Mouse (Mus musculus): ENCODE measurements around the gene Mtus2.
"Not testable (repeated sequence)": the region's sequence is repeated elsewhere in the genome, so short reads cannot be mapped to it uniquely, and the experiment has no call there.

The Mtus2 gene

DNA sequence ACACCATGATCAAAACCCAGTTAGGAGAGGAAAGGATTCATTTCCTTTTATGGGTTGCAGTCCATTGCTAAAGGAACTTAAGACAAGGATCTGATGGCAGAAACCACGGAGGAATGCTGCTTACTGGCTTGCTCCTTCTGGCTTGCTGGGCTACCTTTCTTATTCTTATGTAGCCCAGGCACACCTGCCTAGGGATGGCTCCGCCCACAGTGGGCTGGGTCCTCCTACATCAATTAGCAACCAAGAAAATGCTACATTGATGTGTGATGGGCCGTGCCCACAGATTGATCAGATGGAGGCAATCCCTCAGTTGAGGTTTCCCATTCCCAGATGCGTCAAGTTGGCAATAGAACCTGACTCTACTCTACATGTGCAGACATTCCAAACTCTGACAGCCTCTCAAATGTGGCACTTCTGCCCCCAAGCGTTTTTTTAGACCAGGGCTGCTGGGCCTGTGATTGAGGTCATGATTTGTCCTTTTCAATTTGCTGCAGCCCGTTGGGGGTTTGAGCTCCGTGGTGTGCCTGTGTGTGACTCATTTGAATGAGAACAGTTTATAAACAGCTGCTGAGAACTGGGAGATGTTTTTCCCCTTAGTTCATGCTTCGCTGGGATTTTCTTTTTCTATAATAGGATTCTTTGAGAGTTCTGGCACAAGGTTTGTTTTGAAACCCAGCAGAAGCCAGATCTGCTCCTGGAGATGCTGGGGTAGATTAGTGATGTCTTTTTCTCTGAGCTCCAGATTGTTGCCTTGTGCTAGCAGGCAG is 173.8 kb downstream of the Mtus2 start:
- no peak for DNase-seq

DNA sequence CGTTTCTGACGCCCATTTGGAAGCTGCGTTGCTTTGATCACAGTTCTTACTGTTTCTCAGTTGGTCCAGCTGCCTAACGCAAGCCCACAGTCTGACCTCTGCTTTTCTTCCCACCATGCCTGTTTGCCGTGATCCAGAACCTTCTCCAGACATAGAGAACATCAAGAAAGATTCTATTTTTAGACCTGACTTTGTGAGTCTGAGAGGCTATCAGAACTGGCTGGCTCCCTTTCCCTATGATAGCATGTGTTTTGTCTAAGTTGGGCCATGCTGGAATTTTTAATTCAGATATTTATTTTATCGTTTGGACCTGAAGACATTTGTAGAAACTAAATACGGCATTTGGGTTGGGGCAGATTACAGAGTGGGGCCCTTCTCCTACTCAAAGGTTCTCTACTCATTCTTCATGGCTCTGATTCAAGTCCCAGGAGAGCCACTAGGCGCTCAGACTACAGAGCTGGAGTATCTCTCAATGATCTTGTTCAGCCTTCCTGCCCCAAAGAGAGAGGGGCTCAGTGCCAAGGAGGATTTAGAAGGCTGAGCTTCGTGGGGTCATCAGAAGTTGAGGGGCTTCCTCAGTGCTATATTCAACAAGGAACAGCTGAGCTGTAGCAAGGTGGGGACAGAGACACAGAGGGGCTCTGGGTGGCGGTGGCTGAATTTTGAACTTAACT is 174.5 kb downstream of the Mtus2 start:
- no peak for DNase-seq

DNA sequence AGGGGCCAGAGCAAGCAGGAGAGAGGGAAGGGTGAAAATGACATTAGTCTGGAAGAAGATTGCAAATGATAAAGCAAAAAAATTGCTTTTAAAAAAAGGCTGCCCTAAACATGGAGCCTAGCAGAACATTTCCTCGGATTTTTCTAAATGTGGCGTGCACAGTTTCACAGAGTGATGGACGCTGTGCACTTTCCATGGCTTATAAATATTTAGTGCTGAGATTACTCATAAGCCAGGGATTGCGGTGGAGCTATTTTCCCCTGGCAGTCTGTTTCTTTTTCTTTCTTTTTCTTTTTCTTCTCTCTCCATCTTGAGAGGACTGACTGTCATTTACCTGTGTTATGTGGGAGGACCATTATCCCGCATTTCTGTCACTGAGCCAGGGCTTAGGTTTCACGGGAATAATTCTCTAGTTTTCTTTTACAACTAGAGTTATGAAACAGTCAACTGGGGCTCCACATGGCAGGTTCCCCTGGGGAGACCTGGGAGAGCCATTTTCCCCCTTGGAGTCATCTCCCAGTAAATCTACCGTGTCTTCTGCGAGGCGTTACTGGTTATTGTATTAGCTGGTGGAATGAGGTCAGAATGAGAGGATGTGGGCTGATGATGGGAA is 176.4 kb downstream of the Mtus2 start:
- DNase-seq, result peak; percentile 51

DNA sequence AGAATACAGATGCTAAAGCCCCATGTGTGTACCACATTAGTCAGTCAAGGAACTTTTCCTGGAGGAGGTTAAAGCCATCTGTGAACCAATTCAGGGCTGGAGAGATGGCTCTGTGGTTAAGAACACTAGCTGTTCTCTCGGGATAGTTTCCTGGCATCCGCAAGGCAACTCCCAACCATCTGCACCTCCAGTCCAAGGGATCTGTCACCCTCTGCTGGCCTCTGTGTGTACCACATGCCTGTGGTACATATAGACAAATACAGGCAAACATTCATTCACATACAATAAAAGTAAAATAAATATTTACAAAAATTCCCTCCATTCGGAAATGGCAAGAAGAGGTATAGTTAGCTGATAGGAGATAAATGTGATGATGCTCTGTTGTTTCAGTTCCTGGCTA is 184.5 kb downstream of the Mtus2 start:
- DNase-seq, result no peak

DNA sequence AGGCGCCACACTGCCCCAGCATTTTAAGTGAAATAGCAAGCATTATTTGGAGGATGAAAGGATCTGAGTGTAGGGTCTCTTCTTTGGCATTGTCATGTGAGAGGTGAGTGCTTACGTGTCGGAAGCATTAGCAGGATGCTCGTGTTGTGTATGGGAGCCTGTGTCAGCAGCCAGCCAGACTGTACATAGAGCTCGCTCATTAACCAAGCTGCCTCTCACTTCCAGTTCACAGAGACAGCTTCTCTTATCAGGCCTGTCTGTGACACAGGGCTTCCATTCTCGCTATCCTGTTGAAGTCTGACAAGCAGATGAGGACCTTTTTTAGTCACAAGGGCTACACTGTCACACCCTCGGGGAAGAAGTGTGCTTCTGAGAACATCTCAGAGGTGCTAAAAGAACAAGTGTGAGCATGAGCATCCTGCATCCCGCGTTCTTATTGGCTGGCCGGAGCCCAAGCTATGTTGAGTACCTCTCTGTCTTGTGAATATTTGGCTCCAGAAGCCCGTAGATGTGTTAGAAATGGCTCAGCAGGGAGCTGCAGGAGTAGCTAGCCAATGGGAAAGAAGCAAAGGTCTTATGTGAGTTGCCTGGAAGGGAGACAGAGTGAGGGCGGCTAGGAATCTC is 189.2 kb downstream of the Mtus2 start:
- peak; percentile 62 for DNase-seq

DNA sequence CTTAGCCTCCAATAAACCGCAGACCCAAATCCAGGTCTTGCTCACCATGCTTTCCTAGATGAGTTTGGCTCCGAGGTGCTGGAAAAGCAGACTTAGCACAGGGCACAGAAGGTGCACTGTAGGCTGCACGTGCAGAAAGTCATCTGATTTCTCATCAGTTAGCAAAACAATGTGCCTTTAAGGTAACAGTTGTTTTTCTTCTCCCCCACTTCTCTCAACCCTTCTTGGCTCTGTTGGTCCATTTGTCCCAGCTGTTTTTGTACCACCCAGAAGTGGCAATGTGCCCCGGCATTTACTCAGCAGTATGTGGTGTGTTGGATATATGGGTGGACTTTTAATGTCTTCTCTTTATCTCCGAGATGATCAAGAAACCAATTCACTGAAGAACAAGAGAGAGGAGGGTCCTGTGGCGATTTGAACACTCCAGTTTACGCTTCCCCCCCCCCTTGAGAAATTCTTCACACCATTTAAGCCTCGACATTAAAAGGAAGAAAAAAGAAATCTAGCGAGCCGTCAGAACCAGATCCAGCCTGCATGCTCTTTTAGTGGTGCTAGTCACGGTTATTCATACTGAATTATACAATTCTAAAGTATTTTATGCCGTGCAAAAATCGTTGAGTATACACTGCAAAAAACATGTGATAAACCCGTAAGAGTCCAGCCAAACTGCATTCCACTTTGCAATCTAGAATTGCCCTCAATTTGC is 194.9 kb downstream of the Mtus2 start:
- DNase-seq, result no peak

DNA sequence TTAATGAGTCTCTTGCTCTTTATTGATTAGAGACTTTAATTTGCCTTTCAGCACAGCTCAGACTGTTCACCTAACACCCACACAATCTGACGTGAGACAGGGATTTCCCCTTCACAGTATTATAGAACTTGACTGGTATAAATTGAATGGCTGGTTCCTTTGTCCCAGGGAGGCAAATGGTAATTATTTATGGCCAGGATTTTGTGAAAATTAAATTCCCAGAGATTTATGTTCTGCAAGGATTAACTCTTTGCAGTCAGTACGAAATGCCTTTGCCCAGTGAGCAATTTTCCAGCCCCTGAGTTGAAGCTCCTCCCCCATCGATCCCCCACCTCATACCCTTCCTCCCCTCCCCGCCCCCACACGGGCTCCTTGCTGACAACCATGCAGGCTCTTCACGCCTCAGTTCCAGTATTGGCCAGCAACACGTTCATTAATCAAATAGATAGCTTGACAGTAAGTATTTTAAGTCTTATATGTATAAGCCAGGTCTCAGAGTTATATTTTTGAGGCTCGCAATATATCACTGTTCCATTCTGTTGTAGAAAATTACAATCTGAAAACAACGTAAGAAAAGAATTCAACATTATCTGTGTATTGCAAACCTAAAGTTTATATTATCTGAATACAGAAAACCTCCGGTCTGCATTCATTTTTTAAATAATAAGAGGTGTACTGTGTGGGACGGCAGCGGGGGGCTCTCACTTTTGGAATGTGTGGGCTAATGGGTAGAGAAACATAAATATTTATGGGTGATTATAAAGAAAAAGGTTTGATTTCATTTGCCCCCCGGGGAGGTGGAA is 195.7 kb downstream of the Mtus2 start:
- no peak for DNase-seq

DNA sequence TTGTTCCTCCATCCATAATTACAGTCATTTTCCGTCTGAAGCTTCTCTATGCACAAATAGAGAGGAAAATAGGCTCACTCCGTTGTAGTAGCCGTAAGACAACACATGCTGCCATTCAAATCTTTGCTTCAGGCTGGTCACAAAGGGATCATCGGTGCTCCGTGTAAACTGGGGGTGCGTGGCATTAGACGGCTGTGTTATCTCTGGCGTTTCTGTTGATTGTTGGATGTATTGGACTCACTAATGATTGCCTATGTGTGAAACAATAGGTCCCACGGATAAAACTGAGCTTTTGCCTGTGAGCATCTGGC is 196.2 kb downstream of the Mtus2 start:
- DNase-seq, result no peak

DNA sequence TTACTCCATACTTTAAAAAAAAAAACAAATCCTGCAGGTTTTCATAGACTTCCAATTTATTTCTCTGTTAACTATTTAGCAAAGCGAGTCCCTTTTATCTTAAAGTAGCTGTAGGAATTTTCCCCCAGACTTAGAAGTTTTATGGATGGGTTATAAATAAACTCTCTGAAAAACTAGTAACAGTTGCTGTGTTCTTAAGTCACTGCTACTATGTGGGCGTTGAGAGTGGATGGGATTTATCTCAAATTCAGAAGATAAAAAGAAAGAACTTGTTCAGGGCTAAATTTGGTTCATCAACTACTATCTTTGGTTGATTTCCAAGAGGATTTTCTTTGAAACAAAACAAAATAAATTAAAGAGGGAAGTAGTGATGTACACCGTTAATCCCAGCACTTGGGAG is 197.6 kb downstream of the Mtus2 start:
- DNase-seq, result no peak

DNA sequence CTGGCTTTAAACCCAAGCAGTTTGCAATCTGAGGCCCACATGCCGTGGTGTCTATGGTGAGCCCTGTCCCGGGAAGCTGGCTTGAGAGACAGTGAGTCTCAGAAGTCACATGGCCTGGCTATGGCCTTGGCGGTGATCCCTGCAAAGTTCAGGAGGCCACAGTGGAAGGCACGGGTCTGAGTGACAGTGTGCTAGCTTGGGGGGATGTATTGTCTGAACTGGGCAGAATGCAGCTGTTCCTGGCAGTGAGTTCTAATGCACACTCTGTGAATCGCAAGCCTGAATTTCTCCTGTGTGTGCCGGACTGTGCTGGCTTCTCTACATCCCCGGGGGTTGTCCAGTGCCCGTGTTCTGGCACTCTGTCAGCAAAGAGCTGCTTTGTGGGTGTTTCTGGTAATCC is 202.2 kb downstream of the Mtus2 start:
- DNase-seq, result no peak

DNA sequence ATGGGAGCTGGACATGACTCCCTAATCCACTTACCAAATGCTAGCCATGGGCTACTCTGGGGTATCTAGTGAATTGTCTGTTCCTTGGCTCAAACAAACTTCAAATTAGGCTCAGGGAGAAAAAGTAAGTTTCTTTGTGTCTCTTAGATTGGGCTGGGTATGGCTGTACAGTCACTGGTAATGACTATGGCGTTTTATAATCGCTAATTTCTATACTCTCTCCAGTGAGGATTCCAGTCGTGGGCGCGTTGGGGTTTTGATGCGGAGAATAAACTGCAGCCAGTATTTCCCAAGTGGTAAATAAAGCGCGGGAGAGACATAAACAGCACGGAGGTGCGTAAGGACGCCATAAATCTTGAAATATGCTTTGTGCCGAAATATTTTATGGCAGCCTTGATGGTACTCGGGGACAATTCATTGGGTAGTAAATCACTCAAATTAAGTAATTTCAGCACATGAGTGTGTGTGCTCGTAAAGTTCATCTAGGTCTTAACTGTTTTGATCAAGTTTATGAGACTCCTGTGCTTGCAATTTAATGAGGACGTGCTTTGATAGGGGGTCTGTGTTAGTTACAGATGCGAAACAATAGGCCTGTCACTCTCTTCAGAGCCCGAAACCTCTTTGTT is 203.5 kb downstream of the Mtus2 start:
- no peak for DNase-seq

DNA sequence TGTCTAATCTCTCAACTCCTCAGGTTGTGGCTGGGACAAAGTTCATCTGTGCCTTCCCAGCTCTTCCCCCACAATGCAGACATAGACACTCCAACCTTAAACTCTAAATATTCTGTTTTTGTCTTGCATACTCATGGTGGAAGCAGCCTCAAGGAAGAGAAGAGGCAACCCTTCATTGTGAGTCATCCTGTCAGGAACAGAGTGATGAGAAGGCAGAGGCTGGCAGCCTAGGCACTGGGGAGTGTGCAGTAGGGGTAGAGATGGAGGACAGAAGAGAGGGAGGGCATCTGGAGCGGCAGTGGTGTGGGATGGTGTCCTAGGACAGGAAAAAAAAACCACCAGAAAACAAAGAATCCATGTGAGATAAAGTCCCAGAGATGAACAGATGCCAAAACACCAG is 208.0 kb downstream of the Mtus2 start:
- no peak for DNase-seq

DNA sequence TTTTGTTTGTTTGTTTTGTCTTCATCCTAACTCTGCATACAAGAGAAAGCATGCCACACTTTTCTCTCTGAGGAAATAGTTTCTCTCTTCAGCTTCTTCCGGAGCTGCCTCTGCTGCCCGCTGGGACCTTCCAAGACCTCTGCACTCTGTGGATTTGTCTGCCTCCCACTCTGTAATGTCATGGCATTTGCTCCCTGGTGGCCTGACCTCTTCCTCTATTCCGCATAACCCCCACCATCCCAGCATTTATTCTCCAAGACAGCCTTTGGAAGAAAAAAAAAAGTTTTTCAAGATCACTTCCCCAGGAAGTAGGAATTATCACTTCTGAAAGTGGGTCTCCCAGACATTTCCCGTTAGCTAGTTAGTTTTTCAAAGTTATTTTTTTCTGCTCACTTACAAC is 218.0 kb downstream of the Mtus2 start:
- no peak for DNase-seq

DNA sequence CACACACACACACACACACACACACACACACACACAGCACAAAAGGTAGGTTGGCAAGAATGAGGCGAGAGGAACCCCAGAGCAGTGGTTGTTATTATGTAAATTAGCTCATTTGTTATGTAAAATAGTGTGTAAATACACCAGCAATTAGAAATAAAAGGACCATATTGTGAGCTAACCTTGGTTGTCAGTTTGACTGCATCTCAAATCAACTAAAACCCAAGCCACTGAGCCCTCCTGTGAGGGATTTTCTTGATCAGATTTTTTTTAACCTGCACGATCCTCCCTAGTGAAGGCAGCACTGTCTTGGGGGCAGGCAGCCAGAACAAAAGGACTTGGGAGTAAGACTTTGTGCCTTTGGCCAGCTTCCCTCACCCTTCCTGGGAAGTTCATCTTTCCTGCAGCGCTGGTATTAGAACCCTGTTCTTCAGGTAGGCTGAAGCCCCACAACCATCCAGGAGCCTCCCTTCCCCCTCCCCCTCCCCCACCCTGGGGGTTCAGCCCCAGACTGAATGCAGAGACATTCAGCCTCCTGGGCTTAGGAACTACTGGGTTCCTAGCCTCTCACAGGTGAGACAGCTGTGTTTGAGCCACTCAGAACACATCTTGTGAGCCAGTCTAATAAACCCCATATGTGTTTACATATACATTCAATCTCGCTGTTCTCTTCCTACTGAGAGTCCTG is 218.8 kb downstream of the Mtus2 start:
- DNase-seq, result no peak

DNA sequence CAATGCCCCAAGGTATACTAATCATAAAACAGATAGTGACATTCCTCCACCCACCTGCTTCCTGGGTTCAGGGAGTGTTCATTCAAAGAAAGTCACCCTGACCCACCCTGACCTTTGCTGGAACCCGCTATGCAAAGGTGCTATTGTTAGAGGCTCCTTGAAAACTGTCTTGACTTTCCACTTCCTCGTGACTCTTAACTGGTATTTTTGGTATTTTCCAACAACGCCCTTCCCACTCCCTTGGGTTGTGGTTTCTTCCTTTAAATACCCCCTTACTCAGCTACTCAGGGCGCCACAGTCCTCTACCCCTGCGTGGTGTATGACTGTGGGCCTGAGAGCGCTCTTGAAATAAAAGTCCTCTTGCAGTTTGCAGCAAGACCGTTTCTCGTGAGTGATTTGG is 219.4 kb downstream of the Mtus2 start:
- not testable (repeated sequence) for DNase-seq

DNA sequence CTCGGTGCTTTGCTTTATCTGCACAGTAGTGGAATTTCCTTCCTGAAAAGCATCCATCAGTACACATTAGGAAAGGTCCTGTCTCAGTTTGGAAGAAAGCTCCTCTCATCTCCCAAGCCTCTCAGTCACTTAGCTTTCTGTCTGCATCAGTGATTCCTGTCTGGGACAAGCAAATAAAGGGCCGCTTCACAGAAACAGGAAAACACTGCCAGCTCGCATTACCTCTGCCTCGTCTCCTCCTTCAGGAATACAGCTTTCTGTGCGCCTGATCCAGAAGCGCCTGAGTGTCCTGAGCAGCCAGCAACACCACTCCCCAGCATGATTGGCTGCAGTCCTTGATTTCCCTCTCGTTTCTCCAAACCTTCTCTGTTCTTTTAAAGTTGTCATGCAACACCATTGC is 222.1 kb downstream of the Mtus2 start:
- no peak for DNase-seq

DNA sequence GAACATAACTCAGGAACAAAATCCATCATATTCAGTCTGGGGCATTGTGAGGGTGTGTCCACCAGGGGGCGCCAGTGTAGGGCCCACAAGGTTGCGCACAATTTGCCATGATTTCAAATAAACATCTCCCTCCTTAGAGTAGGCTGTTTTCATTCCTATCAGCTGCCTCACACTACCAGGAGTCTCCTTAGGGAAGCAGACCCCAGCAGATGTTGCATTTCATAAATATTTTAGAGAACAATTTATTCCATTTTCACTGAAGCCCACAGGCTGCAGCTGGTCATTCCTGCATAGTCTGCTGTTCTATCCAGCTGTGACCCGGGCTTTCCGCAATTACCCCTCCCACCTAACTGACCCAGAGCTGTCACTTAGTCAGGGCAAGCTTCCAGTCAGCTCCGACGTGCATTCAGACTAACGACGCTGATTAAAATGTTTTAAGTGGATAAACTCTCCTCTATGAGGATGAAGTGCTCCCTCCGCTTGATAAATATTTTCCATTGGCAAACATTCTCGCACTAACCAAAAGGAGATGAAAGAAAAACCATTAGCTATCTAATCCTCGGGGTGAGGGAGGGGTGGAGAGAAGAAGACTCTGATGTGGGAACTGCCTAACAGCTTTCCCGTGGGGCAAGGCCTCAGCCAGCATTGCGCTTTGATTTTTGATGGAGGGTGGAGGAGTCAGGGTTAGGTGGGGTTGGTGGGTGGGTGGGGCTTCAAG is 223.6 kb downstream of the Mtus2 start:
- no peak for DNase-seq

DNA sequence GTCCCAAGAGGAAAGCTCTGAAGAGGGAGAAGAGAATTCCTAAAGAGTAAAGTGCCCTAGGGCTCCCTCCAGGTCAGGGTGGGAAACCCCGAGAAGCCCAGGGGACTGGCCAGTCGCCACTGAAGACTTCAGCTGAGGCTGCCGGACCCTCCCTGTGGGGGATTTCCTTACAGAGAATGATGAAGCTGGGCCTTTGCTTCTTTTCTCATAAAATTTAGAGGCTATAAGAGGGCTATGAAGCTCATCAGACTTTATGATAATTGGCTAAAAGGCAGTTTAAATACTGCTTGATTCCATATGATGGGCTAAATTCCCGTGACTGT is 224.1 kb downstream of the Mtus2 start:
- no peak for DNase-seq

DNA sequence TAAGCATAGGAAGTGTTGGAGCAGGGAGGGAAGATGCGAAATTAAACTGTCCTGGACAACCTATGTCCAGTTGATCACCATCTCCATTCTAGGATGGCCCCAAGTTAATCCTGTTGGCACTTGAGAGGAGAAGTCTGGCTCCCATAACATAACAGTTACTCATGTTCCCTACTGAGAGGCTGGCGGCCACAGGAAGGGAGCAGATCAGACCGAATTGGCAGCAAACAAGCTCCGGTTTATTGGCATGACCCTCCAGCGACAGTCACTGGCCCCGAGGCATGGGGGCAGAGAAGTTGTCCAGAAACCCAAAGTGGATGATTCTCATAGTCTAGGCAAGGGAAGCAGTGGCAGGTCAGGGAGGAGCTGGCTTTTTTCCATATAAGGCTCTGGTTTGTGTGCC is 224.8 kb downstream of the Mtus2 start:
- DNase-seq, result no peak

DNA sequence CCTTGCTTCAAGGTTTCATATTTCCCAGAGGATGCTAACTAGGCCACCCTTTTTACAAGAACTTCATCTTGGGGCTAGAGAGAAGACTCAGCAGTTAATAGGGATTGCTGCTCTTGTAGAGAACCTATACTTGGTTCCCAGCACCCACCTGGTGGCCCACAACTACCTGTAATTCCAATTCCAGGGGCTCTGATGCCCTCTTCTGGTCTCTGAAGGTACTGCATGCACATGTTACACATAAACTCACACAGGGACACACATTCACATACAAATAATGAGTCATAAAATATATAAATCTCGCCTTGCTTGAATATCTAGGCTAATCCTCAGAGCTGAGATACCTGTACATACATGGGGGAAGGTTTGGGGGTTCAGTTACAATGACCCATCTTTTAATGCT is 228.8 kb downstream of the Mtus2 start:
- no peak for DNase-seq

DNA sequence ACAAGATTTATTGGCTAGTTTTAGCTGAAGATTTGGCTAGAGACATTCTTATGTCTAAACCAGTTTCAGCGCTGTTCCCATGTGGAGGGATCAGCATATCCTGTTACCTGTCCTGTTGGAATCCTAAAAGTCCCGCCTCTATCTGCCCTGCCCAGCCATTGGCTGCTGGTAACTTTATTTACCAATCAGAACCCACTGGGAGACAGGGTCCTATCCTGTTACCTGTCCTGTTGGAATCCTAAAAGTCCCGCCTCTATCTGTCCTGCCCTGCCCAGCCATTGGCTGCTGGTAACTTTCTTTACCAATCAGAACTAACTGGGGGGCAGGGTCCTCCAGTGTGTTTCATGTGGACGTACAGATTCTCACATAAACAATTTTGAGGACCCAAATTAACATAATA is 234.3 kb downstream of the Mtus2 start:
- DNase-seq, result no peak

Data from right cerebral cortex, postnatal 14 days (tissue).